ENCODE assay signal across 26 mouse cellular contexts in the genomic region with DNA sequence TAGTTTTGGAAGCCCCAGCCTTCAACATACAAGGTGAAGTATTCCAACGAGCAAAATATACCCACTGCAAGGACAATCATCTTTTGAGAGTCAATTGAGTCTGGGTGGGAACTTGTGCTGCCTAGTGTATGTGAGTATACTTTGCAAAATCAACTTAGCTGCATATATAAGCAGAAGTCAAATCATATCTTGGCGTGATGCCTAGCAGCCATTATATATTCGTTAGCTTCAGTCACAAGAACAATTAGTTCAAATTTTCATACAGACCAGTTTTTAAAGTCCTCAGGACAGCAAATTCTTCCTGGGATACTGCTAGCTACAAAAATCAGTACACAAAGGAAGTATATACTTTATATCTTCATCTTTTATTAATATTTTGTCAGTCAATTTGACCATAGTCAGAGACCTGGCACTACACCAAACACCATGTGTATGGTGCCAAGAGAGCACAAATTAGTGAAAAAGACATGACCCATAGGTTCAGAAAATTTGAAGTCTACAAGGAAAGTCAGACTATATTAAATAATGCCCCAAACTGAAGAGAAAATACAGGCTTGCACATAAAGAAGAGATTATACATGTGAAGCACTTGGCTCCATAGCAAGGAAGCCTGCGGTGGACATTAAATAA.
DNase-seq lines count a peak whose midpoint lies in the region; ATAC-seq and TF ChIP-seq lines count a peak whose summit lies in the region.
"Had no signal": no experiment of that assay in that cellular context is flagged by ENCODE, and none has a peak within 500 bp of the region (broad histone marks: within the 10 kb centered on the region; RNA-seq: fewer than 3 reads in every experiment).

No protein-coding gene starts in this region.

- no peak overlapping the region for H3K27ac ChIP-seq in forebrain, embryonic 14.5 days (ENCODE audit: low read depth, low read length)
- no peak overlapping the region for H3K27ac ChIP-seq in forebrain, embryonic 12.5 days
- H3K27ac ChIP-seq in lung, embryonic 14.5 days (ENCODE audit: low read depth) = no peak overlapping the region
- no peak overlapping the region for H3K27ac ChIP-seq in lung, postnatal 0 days (ENCODE audit: low read length)
- H3K27ac ChIP-seq: embryonic facial prominence, embryonic 12.5 days; gastrocnemius, adult 2 months; kidney, embryonic 15.5 days; liver, embryonic 13.5 days; midbrain, embryonic 15.5 days; neural tube, embryonic 13.5 days had no signal

- no peak overlapping the region for H3K4me3 ChIP-seq in forebrain, embryonic 14.5 days (ENCODE audit: low read depth, low read length)
- H3K4me3 ChIP-seq in forebrain, embryonic 12.5 days (replicated peaks) = no peak overlapping the region
- H3K4me3 ChIP-seq in lung, embryonic 14.5 days (ENCODE audit: low read depth, low read length) = no peak overlapping the region
- H3K4me3 ChIP-seq in lung, postnatal 0 days (ENCODE audit: low read depth, low read length) = no peak overlapping the region
- H3K4me3 ChIP-seq: embryonic facial prominence, embryonic 12.5 days; erythroblast, embryonic 14.5 days; forebrain, embryonic 13.5 days; gastrocnemius, adult 2 months; kidney, embryonic 15.5 days; liver, embryonic 13.5 days; megakaryocyte, embryonic 14.5 days; midbrain, embryonic 15.5 days; myocyte; neural tube, embryonic 13.5 days had no signal

- H3K36me3 ChIP-seq in forebrain, embryonic 14.5 days (ENCODE audit: control insufficient read depth, insufficient read depth, low read length) = no peaks in the 10 kb centered on the region
- no peaks in the 10 kb centered on the region for H3K36me3 ChIP-seq in forebrain, embryonic 12.5 days (replicated peaks)
- H3K36me3 ChIP-seq in lung, embryonic 14.5 days (ENCODE audit: insufficient read depth) = no peaks in the 10 kb centered on the region
- no peaks in the 10 kb centered on the region for H3K36me3 ChIP-seq in lung, postnatal 0 days (ENCODE audit: insufficient read depth, low read length)
- H3K36me3 ChIP-seq: embryonic facial prominence, embryonic 12.5 days; kidney, embryonic 15.5 days; liver, embryonic 13.5 days; midbrain, embryonic 15.5 days; neural tube, embryonic 13.5 days had no signal

- H3K4me1 ChIP-seq in forebrain, embryonic 14.5 days (ENCODE audit: control insufficient read depth, insufficient read depth, low read length) = peaks cover 12% of the 10 kb centered on the region
- H3K4me1 ChIP-seq in forebrain, embryonic 12.5 days = peaks cover 12% of the 10 kb centered on the region; the same call in 1 of the 2 replicates
- H3K4me1 ChIP-seq in lung, embryonic 14.5 days (ENCODE audit: insufficient read depth) = no peaks in the 10 kb centered on the region
- H3K4me1 ChIP-seq in lung, postnatal 0 days (ENCODE audit: insufficient read depth, low read depth, low read length) = no peaks in the 10 kb centered on the region
- H3K4me1 ChIP-seq: embryonic facial prominence, embryonic 12.5 days; kidney, embryonic 15.5 days; liver, embryonic 13.5 days; megakaryocyte, embryonic 14.5 days had no signal

- no peak for ATAC-seq in forebrain, embryonic 14.5 days
- ATAC-seq in forebrain, embryonic 12.5 days (ENCODE audit: low FRiP score) = no peak
- no peak for ATAC-seq in lung, embryonic 14.5 days (ENCODE audit: insufficient read depth)
- ATAC-seq in lung, postnatal 0 days = no peak
- ATAC-seq in frontal cortex, adult (ENCODE audit: low TSS enrichment) = no peak
- ATAC-seq: forebrain, embryonic 13.5 days; midbrain, embryonic 15.5 days had no signal

- no peak for TF ChIP-seq EP300 in lung, postnatal 0 days (IDR thresholded peaks at IDR 0.05)

- 71% methylated on average over 4 of the region's 4 CpGs for WGBS in forebrain, embryonic 14.5 days
- 86% methylated on average over 4 of the region's 4 CpGs for WGBS in forebrain, embryonic 12.5 days
- 65% methylated on average over 4 of the region's 4 CpGs for WGBS in lung, embryonic 14.5 days
- WGBS in lung, postnatal 0 days = 65% methylated on average over 4 of the region's 4 CpGs

- H3K27me3 ChIP-seq in forebrain, embryonic 14.5 days (replicated peaks; ENCODE audit: control insufficient read depth, insufficient read depth, low read length) = no peaks in the 10 kb centered on the region
- H3K27me3 ChIP-seq in forebrain, embryonic 12.5 days = no peaks in the 10 kb centered on the region
- H3K27me3 ChIP-seq in lung, embryonic 14.5 days (ENCODE audit: insufficient read depth, low read length) = no peaks in the 10 kb centered on the region
- no peaks in the 10 kb centered on the region for H3K27me3 ChIP-seq in lung, postnatal 0 days (replicated peaks; ENCODE audit: insufficient read depth, low read length)
- H3K27me3 ChIP-seq: embryonic facial prominence, embryonic 12.5 days; forebrain, embryonic 13.5 days; kidney, embryonic 15.5 days; liver, embryonic 13.5 days; midbrain, embryonic 15.5 days; neural tube, embryonic 13.5 days had no signal

- no peak overlapping the region for H3K9ac ChIP-seq in forebrain, embryonic 14.5 days (ENCODE audit: low read length)
- H3K9ac ChIP-seq in forebrain, embryonic 12.5 days = no peak overlapping the region
- H3K9ac ChIP-seq in lung, embryonic 14.5 days = no peak overlapping the region
- no peak overlapping the region for H3K9ac ChIP-seq in lung, postnatal 0 days (replicated peaks; ENCODE audit: low read depth)
- H3K9ac ChIP-seq: embryonic facial prominence, embryonic 12.5 days; forebrain, embryonic 13.5 days; kidney, embryonic 15.5 days; liver, embryonic 13.5 days; midbrain, embryonic 15.5 days; neural tube, embryonic 13.5 days had no signal

- no peak for TF ChIP-seq CTCF in lung, embryonic 14.5 days (IDR thresholded peaks at IDR 0.05; ENCODE audit: low read depth)
- no peak for TF ChIP-seq CTCF in lung, postnatal 0 days (IDR thresholded peaks at IDR 0.05)

- H3K4me2 ChIP-seq in forebrain, embryonic 14.5 days (ENCODE audit: low read length) = no peak overlapping the region
- H3K4me2 ChIP-seq in forebrain, embryonic 12.5 days = no peak overlapping the region
- H3K4me2 ChIP-seq in lung, embryonic 14.5 days = no peak overlapping the region
- no peak overlapping the region for H3K4me2 ChIP-seq in lung, postnatal 0 days (replicated peaks; ENCODE audit: low read depth, low read length)
- H3K4me2 ChIP-seq: embryonic facial prominence, embryonic 12.5 days; forebrain, embryonic 13.5 days; kidney, embryonic 15.5 days; liver, embryonic 13.5 days; midbrain, embryonic 15.5 days; neural tube, embryonic 13.5 days had no signal

- peak; percentile 25 for DNase-seq in forebrain, embryonic 14.5 days (ENCODE audit: low spot score)
- DNase-seq in lung, embryonic 14.5 days = peak; percentile 68
- DNase-seq in lung, postnatal 0 days (ENCODE audit: low spot score) = no peak
- DNase-seq in cerebellum, adult 8-10 months = peak; percentile 47
- peak; percentile 14 to 34 for DNase-seq in cerebellum, postnatal 36 days
- DNase-seq: adrenal gland, adult 2 months; B cell, adult 2 months; gastrocnemius, adult 2 months; kidney, adult 11 months; kidney, postnatal 4 days; liver, embryonic 13.5 days; lung, adult 2 months; lung, postnatal 36 days; right cerebral cortex, adult 18-20 months; right cerebral cortex, postnatal 4 days; thymus, postnatal 14 days had no signal

- no peaks in the 10 kb centered on the region for H3K9me3 ChIP-seq in forebrain, embryonic 14.5 days (replicated peaks; ENCODE audit: control insufficient read depth, low read length)
- no peaks in the 10 kb centered on the region for H3K9me3 ChIP-seq in forebrain, embryonic 12.5 days
- H3K9me3 ChIP-seq in lung, embryonic 14.5 days (ENCODE audit: low read depth, low read length) = no peaks in the 10 kb centered on the region
- H3K9me3 ChIP-seq in lung, postnatal 0 days (ENCODE audit: low read length) = no peaks in the 10 kb centered on the region
- H3K9me3 ChIP-seq: embryonic facial prominence, embryonic 12.5 days; forebrain, embryonic 13.5 days; kidney, embryonic 15.5 days; liver, embryonic 13.5 days; megakaryocyte, embryonic 14.5 days; midbrain, embryonic 15.5 days; neural tube, embryonic 13.5 days had no signal
